Mouse (Mus musculus) bone marrow, adult 2 months (tissue): ENCODE measurements around the gene Olfr1009.

Source experiments
- CTCF ChIP-seq: fragments of 200-500 bp; IDR thresholded peaks from 2 replicates; pipeline ENCODE4 v1.5.1; 2011; ENCODE audit warnings: low read length, control low read depth; ENCODE audit not compliant: control insufficient read depth, insufficient read depth
- POLR2A ChIP-seq: fragments of 200-500 bp; IDR thresholded peaks from 2 replicates; pipeline ENCODE4 v1.6.1; 2011; ENCODE audit warnings: low read depth, mild to moderate bottlenecking, control low read depth, low read length, borderline replicate concordance; ENCODE audit not compliant: control insufficient read depth

- TF ChIP-seq CTCF (no peak), POLR2A (no peak)
Observed at GRCm38 (mm10) chr2:85772413-85772812, 57.2 kb downstream of the Olfr1009 start, which contains the start of gene Olfr1014.
